Mouse (Mus musculus) large intestine, adult 2 months (tissue): ENCODE measurements around the gene Myrf. TPM values are rescaled to one million over a fixed set of nuclear protein-coding genes. Genes with fewer than 3 reads are reported as not detected.

Experiments used
- DNase-seq: peaks from one replicate; pipeline ENCODE4 v3.0.0-alpha.2; 2012; ENCODE audit warnings: low read depth, low spot score
- WGBS: fragments of 180-500 bp; shearing (Covaris S2); methylation state at CpG from one replicate; pipeline ENCODE4 v1.1.7; 2018; 5-methylcytosine and 5-hydroxymethylcytosine counted together
- polyA plus RNA-seq: library from polyadenylated mRNA; depleted of rRNA; stranded (reverse); fragments of >200 nt; gene quantifications from 2 replicates; pipeline ENCODE4 v1.2.3, GENCODE M21; 2012; rRNA removed

Myrf gene
- polyA plus RNA-seq = 18.7 and 34.7 TPM in 2 replicates

DNA sequence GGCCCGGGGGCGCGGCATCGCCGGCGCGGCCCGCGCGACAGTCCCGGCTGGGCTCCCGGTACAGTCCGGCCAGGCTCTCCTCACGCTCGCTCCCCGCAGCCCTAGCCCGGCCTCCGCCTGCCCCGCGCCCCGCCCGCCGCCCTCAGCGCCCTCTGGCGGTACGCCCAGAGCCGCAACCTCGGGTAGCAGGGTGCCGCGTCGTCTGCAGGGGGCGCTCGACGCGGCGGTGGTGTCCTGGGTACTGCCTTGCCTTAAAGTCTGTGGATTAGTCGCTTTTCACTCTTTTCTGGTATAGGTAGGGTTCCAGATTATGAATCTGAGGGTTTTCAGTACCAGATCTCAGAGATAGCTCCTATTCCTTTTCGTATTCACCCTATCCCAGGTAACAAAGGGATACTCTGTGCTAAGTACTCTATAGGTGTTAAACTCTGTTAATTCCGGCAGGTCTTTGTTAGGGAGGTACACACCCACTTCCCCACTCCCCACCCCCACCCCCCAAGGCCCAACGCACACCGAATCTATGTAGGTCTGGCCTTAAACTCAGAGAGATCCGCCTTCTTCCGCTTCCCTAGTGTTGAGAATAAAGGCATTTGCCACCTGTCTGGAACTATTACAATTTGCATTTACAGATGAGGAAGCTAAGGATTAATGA lies at the start of gene Myrf:
TSS of gene Myrf (minus strand) at position 95 of the 652 bp plus-strand sequence.
- WGBS = 8% methylated on average over 43 of the region's 43 CpGs
- peak; percentile 29 for DNase-seq

GRCm38 (mm10) chr19:10289609-10290150 lies 49.1 kb upstream of the Myrf start:
- DNase-seq = no peak
- WGBS = 37% methylated on average over 4 of the region's 4 CpGs

- 75% methylated on average over 8 of the region's 8 CpGs for WGBS
- DNase-seq = no peak
These were observed 47.8 kb upstream of the Myrf start for GRCm38 (mm10) chr19:10288125-10289040.

GRCm38 (mm10) chr19:10286458-10286872 lies 45.9 kb upstream of the Myrf start:
- DNase-seq = no peak
- 33% methylated on average over 10 of the region's 10 CpGs for WGBS

- no peak for DNase-seq
- WGBS = 78% methylated on average over 14 of the region's 14 CpGs
These were observed 40.4 kb upstream of the Myrf start for GRCm38 (mm10) chr19:10280771-10281540.

GRCm38 (mm10) chr19:10279668-10280067 lies 39.1 kb upstream of the Myrf start:
- DNase-seq = no peak
- WGBS = 44% methylated on average over 9 of the region's 9 CpGs

- WGBS = 24% methylated on average over 6 of the region's 6 CpGs
- no peak for DNase-seq
These were observed 38.2 kb upstream of the Myrf start for GRCm38 (mm10) chr19:10278669-10279324.

GRCm38 (mm10) chr19:10277759-10278158 lies 37.2 kb upstream of the Myrf start:
- 34% methylated on average over 5 of the region's 5 CpGs for WGBS
- no peak for DNase-seq

DNA sequence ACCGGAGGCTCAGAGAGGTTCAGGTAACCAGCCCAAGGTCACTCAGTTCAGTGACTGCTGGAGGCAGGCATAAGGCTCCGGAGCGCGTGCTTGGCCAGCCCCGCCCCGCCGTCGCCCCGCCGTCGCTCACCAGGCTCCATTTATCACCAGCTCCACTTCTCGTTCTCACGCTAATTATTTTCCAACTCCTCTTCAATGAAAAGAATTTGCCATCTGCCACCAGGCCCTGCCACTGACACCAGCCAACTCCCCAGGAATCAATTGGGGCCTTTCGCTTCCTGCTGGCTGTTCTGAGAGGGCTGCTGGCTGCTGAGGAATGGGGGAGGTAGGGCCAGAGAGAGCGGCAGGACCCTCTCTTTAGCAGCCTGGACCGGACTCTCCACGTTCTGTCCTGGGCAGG lies 36.8 kb upstream of the Myrf start:
- 15% methylated on average over 17 of the region's 17 CpGs for WGBS
- no peak for DNase-seq

- no peak for DNase-seq
- WGBS = 67% methylated on average over 12 of the region's 12 CpGs
These were observed 36.1 kb upstream of the Myrf start for GRCm38 (mm10) chr19:10276483-10277144.

GRCm38 (mm10) chr19:10274056-10274455 lies 33.5 kb upstream of the Myrf start:
- 68% methylated on average over 5 of the region's 5 CpGs for WGBS
- DNase-seq = no peak

GRCm38 (mm10) chr19:10272746-10273145 lies 32.2 kb upstream of the Myrf start:
- 46% methylated on average over 11 of the region's 11 CpGs for WGBS
- DNase-seq = no peak

- no peak for DNase-seq
- 89% methylated on average over 7 of the region's 7 CpGs for WGBS
These were observed 31.0 kb upstream of the Myrf start for GRCm38 (mm10) chr19:10271592-10271991.

- WGBS = 82% methylated on average over 5 of the region's 5 CpGs
- DNase-seq = no peak
These were observed 29.8 kb upstream of the Myrf start for GRCm38 (mm10) chr19:10270356-10270755.

DNA sequence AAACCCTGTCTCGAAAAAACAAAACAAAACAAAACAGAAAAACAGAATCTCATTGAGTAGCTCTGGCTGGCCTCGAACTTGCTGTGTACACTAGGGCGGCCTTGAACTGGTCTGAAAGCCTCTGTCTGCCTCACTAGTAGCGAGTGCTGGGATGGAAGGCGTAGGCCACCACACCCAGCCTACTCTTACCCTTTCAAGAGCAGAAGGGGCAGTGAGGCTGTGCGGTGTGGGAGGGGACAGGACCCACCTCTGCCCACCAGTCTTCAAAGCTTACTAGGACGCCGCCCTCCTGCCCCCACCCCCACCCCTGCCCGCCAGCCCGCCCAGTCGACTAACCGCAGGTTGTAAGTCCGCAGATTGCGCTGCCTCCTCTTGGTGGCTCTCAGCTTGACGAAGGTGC lies 28.3 kb upstream of the Myrf start:
- 89% methylated on average over 15 of the region's 15 CpGs for WGBS
- DNase-seq = no peak

DNA sequence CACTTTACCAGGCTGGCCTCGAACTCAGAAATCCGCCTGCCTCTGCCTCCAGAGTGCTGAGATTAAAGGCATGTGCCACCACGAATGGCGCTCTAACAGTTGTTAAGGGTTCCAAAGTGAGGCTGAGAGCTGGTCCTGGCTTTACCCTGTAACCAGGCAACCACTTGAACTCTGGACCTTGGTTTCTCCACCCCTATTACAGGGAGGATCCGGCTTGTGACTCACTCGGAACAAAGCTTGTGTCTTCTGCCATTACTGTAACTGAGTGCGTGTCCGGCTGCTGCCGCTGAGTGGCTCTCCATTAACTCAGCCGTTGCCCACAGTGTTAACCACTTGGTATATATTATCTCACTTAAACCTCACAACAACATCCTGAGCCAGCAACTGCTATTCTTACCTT lies 27.4 kb upstream of the Myrf start:
- 26% methylated on average over 10 of the region's 10 CpGs for WGBS
- peak; percentile 96 for DNase-seq

- 34% methylated on average over 15 of the region's 15 CpGs for WGBS
- no peak for DNase-seq
These were observed 26.5 kb upstream of the Myrf start for GRCm38 (mm10) chr19:10267057-10267456.

DNA sequence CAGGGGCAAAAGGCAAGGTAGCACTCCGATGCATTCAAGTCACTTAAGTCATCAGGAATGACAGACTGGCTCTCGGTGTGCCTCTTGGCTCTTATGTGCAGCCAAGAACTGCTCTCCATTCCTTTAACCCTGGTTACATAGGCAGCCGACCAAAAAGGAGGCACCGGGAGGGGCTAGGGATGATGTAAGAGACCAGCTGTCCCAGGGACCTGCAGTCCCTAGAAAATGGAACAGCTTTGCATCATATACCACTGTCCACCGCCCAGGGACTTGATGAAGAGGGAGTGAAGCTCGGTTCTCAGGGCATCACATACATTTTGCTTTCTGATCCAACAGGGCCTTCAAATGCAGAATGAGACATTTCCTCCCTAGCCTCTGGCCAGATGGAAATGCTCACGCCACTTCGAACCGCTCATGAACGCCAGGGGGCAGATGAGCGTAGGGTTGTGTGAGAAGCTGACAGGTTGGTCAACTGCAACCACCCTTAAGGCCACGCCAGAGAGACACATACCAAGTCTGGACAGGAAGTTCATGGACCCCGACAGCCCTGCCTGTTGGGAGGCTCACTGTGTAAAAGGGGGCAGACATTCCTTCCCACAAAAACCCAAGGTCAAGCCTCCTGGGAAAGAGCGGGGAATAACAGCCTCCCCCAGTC lies 25.8 kb upstream of the Myrf start:
- DNase-seq = no peak
- 17% methylated on average over 14 of the region's 14 CpGs for WGBS
